Mouse (Mus musculus) kidney, postnatal 4 days (tissue): ENCODE results near the gene Uap1.

Experiments used
- DNase-seq, 2 experiments: peaks; one replicate each; pipeline ENCODE4 v3.0.0; 2021; ENCODE audit warnings: mixed read lengths in 2 of 2

Gene Uap1

DNA sequence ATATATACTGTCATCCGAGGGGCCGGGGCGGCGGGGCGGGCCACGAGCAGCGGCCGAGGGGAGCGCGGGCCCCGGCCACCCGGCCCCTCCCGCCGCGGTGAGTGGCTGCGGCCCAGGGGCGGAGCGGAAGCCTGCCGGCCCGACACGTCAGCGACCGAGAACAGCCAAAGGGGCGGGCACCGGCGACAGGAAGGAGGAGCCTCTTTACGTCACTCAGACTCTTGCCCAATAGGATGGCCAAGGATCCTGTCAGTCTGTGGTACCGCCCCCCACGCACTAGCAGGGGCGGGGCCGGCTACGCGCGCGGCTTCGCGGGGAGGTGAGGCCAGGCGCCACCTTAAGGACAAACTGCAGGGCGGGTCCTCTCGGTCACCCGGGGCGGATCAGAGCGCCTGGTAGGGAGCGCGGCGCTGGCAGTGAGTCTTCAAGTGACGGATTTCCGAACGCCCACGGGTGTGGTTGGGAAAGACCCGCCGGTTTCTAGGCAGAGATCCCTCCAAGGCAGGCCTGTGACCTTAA, at the start of gene Uap1:
Gene Uap1, minus strand, starts transcription at position 144 of the 519 bp plus-strand sequence.
- peak; percentile 96 to 98 for DNase-seq

DNA sequence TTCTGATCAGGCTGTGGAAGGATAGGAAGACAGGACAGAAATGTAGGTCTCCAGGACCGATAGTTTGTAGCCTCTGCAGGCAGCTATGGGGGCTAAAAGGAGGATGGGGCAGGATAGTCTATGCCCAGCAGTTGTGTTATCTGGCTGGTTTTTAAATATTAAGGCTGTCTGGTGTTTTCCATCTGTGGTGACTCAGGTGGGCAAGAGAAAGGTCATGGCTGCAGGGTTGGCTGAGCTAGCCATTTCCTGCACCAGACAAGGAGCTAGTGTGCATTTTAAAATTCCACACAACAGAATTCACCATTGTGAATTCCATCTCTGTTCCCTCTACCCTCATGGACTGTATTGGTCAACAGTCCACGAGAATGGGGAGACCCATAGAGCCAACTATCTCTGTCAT, 48.5 kb upstream of the Uap1 start:
- DNase-seq, result no peak

DNA sequence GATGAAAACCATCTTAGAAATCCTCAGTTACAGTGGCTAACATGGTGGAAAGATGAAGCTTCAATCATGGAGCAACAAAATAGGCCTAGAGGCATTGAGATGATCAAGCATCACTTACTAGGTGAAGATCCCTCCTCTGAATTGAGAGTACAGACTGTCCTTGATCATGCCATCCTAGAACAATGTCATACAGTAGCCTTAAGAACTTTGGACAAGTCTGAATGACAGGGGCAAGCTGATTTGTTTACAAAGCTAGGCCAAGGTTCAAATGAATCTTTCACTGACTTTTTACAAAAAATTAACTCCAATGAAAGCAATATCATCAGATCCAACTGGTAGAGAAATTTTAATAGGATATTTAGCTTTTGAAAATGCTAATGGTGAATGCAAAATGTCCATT, 45.6 kb upstream of the Uap1 start:
- no peak for DNase-seq

DNA sequence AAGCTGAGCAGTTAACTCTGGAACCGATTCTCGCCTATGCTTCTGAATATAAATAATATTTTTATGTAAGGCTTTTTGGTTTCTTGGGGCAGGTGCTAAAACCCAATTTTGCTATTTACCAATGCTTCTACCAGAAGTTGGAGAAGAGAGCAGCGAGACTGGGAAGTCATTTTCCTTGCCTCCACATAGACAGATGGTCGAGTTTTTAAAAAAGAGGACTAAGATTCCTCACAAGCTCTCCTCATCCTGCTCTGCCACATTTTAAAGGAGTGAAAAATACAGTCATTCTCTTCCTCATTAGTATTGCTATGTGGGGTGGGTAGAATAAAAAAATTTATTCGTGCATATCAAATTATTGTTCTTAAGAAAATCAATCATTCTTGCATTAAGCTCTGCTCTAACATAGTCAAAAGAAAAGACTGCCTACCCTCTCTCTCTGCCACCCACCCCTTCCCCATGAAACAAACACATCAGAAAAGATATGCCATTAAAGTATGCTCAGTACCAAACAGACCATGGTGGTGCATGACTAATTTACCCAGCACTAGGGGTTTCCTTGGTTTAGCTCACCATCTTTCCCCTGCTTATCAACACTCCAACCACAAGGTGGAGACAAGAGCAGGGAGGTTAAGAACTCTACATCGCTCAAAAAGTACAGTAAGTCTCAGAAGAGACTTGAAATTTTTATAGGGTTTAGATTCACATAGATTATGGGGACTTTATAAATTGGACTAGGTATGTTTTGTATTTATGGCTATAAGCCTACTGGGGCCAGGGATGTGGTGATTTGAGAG, 43.5 kb upstream of the Uap1 start:
- DNase-seq, result no peak

GRCm38 (mm10) chr1:170215590-170215989, 40.8 kb upstream of the Uap1 start:
- no peak for DNase-seq

DNA sequence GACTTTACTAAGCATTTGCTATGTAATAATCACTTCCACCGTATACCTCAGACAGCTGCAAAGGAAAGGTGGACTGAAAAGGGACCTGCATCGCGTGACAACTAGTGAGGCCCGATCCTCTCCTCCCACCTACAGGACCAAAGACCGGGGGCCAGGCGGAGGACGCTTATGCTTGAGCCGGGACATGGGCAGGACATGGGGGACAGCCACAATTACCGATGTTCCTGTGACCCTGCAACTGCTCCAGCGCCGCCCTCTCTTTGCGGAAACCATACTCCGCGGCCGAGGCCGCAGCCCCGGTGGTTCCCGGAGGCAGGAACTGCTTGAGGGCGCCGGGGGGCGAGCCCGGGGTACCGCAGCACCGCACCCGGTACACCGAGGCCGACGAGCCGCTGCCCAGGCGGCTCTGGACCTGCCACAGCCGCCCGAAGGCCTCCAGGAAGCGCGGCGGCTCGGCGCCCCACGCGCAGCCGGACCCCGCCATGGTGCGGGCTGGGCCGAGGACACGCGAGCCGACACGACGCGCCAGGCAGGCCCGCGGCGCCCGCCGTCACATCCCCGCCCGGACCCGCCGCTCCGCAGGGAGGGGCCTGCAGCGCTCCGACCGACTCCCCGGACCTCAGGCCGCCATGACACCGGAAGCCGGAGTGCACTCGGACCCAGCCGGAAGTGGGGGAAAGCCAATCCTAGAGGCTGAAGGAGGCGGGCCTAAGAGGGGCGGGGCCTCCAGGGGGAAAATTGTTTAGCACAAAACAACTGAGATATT, 40.2 kb upstream of the Uap1 start, which contains the start of gene Uhmk1:
Gene Uhmk1, minus strand, starts transcription at position 641 of the 766 bp plus-strand sequence.
- peak; percentile 92 to 95 for DNase-seq

DNA sequence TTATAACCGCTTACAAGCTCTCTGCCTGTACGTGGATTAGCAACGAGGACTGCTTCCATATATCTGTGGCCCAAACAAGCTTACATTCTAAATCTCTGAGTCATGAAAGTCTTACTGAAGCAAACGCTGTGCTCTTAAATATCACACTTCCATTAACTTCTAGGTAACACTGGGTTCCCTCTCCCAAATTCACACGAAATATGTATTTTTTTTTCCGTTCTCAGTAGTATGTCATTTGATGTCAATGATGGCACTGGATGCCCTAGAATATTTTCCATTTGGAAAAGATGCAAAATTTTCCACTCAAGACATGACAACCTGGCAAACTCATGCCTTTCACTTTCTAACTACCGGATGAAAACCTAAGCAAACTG, 39.6 kb upstream of the Uap1 start:
- no peak for DNase-seq

- DNase-seq, result no peak
Observed at GRCm38 (mm10) chr1:170213181-170213879, 38.6 kb upstream of the Uap1 start.

GRCm38 (mm10) chr1:170206395-170206794, 31.6 kb upstream of the Uap1 start:
- no peak for DNase-seq

- peak; percentile 43 to 48 for DNase-seq
Observed at GRCm38 (mm10) chr1:170200379-170200778, 25.6 kb upstream of the Uap1 start.

DNA sequence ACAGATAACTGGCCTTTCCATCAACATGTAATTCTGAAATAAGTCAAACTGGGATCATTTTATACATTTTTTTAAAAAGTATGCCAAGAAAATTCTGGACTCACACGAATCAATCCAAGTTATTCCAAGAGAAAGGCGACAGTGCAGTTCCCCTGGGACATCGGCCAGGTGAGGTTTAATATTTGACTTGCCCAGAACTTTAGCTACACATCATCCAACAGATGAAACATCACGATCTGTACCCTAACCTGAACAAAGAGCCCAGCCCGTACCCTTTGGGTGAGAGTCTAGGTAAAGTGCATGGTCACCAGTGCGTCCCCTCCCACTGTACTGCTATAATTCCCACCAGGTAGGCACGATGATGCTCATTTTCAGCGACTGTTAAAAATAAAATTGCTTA, 21.5 kb upstream of the Uap1 start:
- DNase-seq, result no peak

GRCm38 (mm10) chr1:170191925-170192324, 17.2 kb upstream of the Uap1 start:
- DNase-seq, result no peak

DNA sequence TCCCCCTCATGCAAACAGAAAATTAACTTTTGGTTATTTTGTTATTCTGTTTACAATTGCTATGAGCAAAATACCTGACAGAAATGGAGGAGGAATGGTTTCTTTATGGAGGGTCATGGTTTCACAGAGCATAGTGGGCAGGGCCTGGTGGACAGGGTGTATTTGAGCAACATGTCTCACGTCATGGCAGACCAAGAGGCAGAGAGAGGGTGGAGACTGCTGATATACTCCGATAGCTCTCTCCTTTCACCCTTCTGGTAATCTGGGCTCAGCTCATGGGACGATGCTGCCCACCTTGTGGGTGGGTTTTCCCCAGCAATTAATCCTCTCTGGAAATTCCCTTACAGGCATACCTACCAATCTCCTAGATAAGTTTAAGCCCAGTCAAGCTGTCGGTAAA, 15.5 kb upstream of the Uap1 start:
- no peak for DNase-seq

DNA sequence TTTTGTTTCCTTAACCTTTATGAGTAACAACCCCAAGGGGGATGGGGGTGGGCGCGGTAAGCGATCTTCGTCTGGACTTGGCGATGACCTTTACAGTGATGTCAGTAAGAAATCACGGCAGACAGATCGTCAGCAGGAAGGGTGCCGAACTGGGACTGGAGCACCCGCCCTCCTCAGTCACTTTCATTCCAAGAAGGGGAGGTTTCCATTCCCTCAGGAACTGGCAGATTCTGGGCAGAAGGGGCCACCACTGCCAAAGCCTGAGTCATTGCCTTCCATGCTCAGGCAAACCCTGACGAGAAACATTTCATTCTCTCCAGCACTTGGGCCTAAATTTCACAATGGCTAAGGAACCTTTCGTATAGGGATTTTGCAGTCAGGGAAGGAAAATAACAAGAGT, 13.8 kb upstream of the Uap1 start:
- peak; percentile 7 to 28 for DNase-seq

DNA sequence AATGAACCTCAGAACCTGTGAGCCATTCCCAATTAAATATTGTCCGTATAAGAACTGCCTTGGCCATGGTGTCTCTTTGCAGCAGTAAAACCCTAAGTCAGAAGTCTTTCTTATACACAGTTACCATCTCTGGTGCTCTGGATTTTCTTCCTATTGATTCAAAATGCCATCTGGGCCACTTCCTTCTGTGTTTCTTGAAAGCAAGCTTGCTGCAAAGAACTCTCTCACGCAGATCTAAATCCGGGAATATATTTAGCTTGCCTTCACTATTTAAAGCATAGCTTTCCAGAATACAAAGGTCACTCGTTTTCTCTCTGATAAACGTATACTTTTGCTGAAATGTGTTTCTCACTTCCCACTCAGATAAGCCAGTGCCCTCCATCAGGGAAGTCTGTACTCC, 11.8 kb upstream of the Uap1 start:
- no peak for DNase-seq

- no peak for DNase-seq
Observed at GRCm38 (mm10) chr1:170185137-170185536, 10.4 kb upstream of the Uap1 start.

DNA sequence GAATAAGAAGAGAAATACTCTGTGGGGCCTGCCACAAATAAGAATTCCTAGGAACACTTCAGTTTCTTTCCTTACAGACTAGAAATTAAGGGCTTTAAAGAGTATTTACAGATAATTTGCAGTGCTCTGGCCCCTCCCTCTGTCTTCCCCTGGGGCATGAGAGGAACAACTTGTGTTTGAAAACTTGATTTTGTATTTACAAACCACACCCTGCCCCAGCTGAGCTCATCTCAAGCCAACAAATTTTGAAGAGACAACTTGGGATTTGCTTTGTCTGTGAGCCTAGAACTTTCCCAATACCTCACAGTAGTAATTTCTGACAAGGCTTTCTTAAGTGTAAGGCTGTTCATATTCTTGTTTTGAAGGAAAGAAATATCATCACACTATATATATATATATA, 7.9 kb upstream of the Uap1 start:
- DNase-seq, result no peak

GRCm38 (mm10) chr1:170176661-170177239, 2.0 kb upstream of the Uap1 start:
- no peak for DNase-seq

DNA sequence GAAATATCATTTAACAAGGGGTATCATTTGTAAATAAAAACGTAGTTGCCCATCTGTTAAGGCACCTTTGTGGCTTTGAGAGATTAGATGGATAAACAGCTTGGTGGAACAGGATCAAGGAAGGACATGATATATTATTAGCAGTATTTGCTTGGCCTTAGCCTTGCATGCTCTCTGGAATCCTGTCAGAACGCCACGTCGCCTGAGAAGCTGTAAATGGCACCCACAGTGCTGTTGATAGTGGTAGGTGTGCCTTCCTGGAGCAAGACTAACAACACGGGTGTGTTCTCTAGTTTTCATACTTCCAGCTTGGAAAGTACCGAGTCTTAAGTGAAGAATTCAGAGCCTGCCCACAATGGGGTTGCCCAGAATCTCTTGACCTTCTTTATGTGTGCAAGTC, 1.1 kb upstream of the Uap1 start:
- no peak for DNase-seq

GRCm38 (mm10) chr1:170173991-170174813, 555 bp downstream of the Uap1 start:
- DNase-seq, result no peak

GRCm38 (mm10) chr1:170167781-170168180, 7.0 kb downstream of the Uap1 start:
- no peak for DNase-seq

DNA sequence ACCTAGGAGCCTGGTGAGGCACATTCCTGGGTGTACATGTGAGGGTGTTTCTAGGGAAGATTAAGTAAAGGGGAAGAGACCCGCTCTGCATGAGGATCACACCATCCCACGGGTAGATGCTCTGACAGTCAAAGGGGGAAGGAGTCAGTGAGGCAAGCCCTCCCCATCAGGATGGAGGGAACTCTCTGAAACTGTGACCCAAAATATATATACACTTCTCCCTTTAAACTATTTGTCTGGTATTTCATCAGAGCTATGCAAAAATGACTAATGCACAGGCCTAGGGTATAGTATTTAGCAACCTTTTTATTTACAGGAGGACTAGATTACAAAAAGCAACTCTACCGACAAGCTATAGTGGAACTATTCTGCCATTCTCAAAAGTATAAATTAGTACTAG, 9.8 kb downstream of the Uap1 start:
- no peak for DNase-seq
